Mouse (Mus musculus) lung, adult 2 months (tissue): ENCODE measurements at regions not wholly inside any gene's neighbourhood (a gene's known extent, or its start where the extent isn't known, plus 50 kb on each side); places are given as distances from the start of the nearest gene placed in this dataset.

ENCODE experiments used
- DNase-seq: peaks from one replicate; pipeline ENCODE4 v3.0.0; 2022
- H3K4me1 ChIP-seq: fragments of 200-500 bp; 2 replicates; pipeline ENCODE4 v1.6.1; 2011; ENCODE audit warnings: low read length; ENCODE audit not compliant: control insufficient read depth, insufficient read depth
- H3K4me3 ChIP-seq: fragments of 200-500 bp; replicated peaks from 2 replicates; pipeline ENCODE3; 2011; ENCODE audit warnings: low read depth, mild to moderate bottlenecking, control low read depth, low read length; ENCODE audit errors: extremely low read depth
- CTCF ChIP-seq: fragments of 200-500 bp; IDR thresholded peaks from 2 replicates; pipeline ENCODE4 v1.5.1; 2011; ENCODE audit warnings: mild to moderate bottlenecking, low read length, control low read depth; ENCODE audit not compliant: insufficient read depth
- POLR2A ChIP-seq: fragments of 200-500 bp; IDR thresholded peaks from 2 replicates; pipeline ENCODE4 v1.6.1; 2011; ENCODE audit warnings: low read depth, mild to moderate bottlenecking, control low read depth, low read length, borderline replicate concordance; ENCODE audit errors: extremely low read depth
- WGBS: fragments of 180-500 bp; shearing (Covaris S2); methylation state at CpG from one replicate; pipeline ENCODE4 v1.1.7; 2018; 5-methylcytosine and 5-hydroxymethylcytosine counted together

DNA sequence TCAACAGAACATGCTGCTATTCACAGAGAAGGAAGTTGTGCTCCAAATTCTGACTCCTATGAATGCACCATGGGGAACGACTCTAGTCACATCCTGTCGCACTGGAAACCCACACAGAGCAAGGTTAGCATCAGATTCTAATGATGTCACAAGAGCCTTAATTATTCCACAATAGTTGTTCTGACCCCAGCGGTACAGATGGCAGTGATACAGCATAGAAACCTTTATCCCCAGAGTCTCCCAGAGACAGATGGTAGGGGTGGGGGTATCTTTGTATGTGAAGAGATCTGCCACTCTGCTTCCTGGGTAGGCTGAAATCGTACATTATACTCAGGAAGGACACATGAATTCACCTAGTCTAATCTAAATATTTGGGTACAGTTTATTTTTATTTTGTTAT is 123.5 kb upstream of the Bank1 start:
- no peak for DNase-seq
- H3K4me1 ChIP-seq: no peaks in the 10 kb centered on the region
- no peak for TF ChIP-seq POLR2A
- 57% methylated on average over 4 of the region's 4 CpGs for WGBS
- H3K4me3 ChIP-seq: no peak overlapping the region

DNA sequence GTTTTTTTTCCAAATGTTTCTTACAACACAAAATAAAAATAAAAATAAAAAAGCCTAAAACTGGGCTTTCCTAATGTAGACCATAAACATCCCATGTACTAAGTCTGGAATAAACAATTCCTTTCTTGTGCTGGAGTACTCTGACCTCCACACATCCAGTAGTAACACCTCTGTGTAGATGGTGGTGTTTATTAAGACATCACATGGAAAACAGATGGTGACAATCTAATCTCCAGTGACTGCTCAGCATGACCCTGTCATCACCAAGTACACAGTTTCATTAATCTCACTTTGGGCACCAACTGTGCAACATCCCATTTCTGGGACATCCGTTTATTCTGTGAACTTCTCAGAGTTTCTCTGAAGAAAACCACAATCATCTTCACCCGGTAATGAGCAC is 118.7 kb upstream of the Bank1 start:
- Histone ChIP-seq H3K4me1 (no peaks in the 10 kb centered on the region), H3K4me3 (no peak overlapping the region)
- WGBS: 63% methylated on average over 2 of the region's 2 CpGs
- DNase-seq: no peak
- TF ChIP-seq CTCF (no peak), POLR2A (no peak)

DNA sequence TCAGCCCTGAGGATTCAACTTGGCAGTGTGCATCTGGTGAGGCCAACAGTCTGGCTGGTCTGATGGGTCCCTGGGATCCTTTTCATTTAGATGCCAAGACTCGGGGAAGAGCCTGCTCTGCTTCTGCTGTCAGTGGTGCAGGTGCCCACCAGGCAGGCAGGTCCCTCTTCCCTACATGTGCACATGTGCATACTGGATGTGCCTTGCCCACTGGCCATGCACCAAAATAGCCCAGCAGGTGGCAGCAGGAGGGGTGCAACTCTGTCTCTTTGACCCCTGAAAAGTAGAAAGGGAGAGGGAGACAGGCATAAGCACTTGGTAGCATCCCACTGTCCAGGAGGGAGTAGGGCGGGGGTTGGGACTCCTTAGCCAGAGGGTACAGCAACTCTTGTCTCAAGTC is 116.2 kb upstream of the Bank1 start:
- Histone ChIP-seq H3K4me1 (no peaks in the 10 kb centered on the region), H3K4me3 (no peak overlapping the region)
- 88% methylated on average over 2 of the region's 2 CpGs for WGBS
- no peak for DNase-seq
- TF ChIP-seq POLR2A (no peak), CTCF (peak; percentile 27; the same call in 1 of the 2 replicates)

DNA sequence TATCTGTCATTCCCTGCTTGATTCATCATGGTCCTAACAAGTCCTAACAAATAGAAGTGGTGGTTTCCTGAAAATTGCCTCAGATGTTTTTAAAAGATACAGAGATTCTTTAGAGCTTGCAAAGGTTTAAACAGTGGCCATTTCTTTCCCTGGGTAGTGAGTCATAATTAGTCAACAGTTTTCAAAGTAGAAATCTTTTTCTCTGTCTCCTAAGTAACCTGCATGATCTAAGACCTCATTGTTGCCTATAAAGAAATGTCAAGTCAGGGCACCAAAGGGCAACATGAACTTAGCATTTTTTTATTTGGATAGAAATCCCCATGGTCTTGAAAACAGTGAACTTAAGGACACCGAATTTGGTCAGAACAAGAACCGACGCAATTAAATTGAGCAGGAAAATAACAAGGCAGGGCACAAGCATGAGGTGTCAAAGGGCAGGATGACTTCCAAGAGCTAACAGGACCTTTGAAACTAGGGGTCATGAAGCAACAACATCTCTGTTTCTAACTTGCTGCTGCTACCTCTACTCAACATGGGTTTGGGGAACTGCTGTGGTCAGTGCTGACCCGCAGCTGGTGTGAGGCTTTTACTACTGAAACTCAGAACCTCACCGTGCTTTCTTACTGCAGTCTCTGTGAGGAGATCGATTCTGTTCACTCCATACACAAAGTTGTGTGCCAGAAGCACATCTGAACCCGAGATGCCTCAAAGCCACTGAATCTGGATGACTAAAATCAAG is 114.2 kb upstream of the Bank1 start:
- H3K4me3 ChIP-seq: no peak overlapping the region
- 83% methylated on average over 7 of the region's 7 CpGs for WGBS
- DNase-seq: no peak
- TF ChIP-seq POLR2A (no peak), CTCF (no peak)
- no peaks in the 10 kb centered on the region; the same call in 1 of the 2 replicates for H3K4me1 ChIP-seq

DNA sequence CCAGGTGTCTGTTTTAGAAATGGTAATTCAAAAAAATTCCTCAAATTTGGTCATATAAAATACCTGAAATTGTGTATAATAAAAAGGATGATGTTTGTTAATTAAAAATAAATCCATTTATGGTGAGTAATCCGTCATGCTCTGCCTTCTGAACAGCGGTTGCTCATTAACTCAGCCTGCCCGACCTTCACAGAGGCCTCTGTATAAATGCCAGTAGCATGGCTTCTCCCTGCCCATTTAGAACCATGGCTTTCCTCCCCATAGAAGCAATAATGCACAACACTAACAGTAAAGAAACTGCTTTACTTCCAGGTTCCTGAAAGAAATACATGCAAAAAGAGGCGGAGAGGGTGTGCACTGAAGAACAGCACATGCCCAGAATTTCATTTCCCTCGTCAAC is 113.5 kb upstream of the Bank1 start:
- H3K4me3 ChIP-seq: no peak overlapping the region
- H3K4me1 ChIP-seq: no peaks in the 10 kb centered on the region; the same call in 1 of the 2 replicates
- TF ChIP-seq CTCF: no peak
- TF ChIP-seq POLR2A: no peak
- 89% methylated on average over 5 of the region's 5 CpGs for WGBS
- DNase-seq: no peak

DNA sequence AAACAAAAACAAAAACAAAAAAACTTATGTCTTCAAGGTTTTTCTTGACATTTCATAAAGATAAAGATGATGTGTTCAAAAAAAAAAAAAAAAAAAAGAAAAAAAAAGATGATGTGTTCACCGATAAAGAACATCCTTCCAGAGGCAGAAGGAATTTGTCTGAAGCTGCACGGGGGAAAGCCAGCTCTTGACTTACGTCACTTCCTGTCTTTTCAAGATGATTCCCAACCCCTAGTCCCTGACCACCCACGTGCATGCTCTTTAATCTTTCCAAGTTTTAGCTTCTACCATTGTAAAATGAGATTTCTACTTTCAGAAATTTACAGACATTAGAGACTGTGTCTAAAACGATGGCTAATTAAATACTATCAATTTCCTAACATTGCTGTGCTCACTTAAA is 108.5 kb upstream of the Bank1 start:
- no peak for TF ChIP-seq POLR2A
- TF ChIP-seq CTCF: no peak
- WGBS: 32% methylated on average over 5 of the region's 5 CpGs
- DNase-seq: no peak

DNA sequence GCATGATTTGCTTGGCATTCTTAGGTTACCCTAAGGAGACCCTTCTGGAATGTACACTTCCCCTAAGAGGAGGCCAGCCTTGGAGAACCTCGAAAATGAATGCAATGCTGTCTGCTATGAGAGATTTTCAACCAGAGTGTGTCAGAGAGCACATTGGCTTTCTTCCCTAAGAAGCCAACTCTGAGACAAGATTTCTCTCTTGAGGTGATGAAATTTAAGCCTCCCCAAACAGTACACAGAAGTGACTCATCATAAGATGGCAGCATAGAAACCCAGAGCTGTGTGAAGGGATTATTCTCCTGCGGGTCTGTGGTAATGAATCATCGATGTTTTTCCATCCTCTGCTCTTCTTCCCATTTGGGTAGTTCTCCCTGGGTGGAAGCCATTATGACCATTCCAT is 106.2 kb upstream of the Bank1 start:
- DNase-seq: no peak
- WGBS: 78% methylated on average over 3 of the region's 3 CpGs
- H3K4me1 ChIP-seq: no peaks in the 10 kb centered on the region; the same call in 1 of the 2 replicates
- TF ChIP-seq CTCF (no peak), POLR2A (no peak)
- H3K4me3 ChIP-seq: no peak overlapping the region

More for the DNA sequence above, 108.5 kb upstream of the Bank1 start:
- Histone ChIP-seq H3K4me3 (no peak overlapping the region), H3K4me1 (no peaks in the 10 kb centered on the region; the same call in 1 of the 2 replicates)

DNA sequence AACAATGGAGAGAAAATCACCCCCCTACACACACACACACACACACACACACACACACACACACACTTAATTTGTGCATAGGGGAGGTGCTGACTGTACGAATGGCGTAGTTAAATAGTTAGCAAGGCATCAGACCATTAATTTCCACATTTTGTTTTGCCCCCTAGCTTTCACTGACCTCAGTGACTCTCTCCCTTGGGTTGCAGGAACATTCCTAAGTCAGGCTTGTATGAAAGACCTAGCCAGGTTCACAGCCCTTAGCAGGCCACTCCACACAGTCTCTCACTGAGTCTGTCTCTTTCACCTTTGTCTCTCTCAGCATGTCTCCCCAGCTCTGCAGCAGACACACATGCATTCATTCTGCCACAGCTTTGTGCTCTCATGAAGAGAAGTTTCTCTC is 101.6 kb upstream of the Bank1 start:
- 88% methylated on average over 2 of the region's 2 CpGs for WGBS
- DNase-seq: no peak
- TF ChIP-seq CTCF: no peak
- TF ChIP-seq POLR2A: no peak
- H3K4me1 ChIP-seq: no peaks in the 10 kb centered on the region
- H3K4me3 ChIP-seq: no peak overlapping the region

DNA sequence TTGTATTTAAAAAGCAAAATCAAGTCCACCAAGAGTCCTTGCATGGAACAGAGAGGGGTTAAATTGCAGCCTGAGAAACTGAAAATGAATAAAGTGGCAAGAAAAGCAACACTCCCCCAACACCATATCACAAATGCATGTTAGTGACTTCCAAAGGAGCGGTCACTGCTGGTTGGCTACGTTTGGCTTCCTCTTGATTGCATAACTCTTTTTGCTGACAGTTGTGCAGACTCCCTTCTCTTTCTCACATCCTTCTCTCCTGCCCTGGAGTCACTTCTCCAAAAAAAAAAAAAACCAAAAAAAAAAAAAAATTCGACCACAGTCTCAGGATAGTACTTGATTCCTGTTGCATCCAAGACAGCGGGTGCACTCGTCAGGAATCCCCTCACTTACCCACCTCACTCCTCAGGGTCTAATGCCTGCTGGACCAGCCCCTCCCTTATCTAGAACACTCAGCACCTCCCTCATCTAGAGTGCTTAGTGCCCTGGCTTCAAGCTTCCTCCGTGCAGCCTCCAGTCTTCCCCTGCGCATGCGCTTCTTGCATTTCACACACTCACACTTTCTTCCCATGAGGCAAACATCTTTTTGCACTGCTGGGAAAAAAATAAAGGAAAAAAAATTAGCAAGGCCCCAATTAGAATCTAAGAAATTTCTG is 100.8 kb upstream of the Bank1 start:
- no peak overlapping the region for H3K4me3 ChIP-seq
- H3K4me1 ChIP-seq: no peaks in the 10 kb centered on the region
- 49% methylated on average over 8 of the region's 8 CpGs for WGBS
- DNase-seq: no peak
- TF ChIP-seq CTCF (no peak), POLR2A (no peak)
